Mouse (Mus musculus): ENCODE measurements at regions not wholly inside any gene's neighbourhood (a gene's known extent, or its start where the extent isn't known, plus 50 kb on each side); places are given as distances from the start of the nearest gene placed in this dataset.
A peak's percentile ranks its signal among the peaks of the same experiment; 100 is the strongest.

GRCm38 (mm10) chr12:25427911-25428642 lies 331.1 kb upstream of the Id2 start:
- no peaks in the 10 kb centered on the region for H3K9me3 ChIP-seq (ENCODE audit: control insufficient read depth, low read length)
- no peak overlapping the region for H3K4me3 ChIP-seq (ENCODE audit: low read depth, low read length)
- no peak for ATAC-seq (ENCODE audit: low read depth)
- H3K4me1 ChIP-seq (ENCODE audit: control insufficient read depth, insufficient read depth, low read length), result peaks cover 4% of the 10 kb centered on the region
- H3K4me2 ChIP-seq (ENCODE audit: low read depth, low read length), result no peak overlapping the region
- no peak overlapping the region for H3K9ac ChIP-seq (ENCODE audit: low read depth, low read length)
- DNase-seq (ENCODE audit: low spot score), result no peak
- no peaks in the 10 kb centered on the region for H3K27me3 ChIP-seq (replicated peaks; ENCODE audit: control insufficient read depth, insufficient read depth, low read length)
- no peaks in the 10 kb centered on the region for H3K36me3 ChIP-seq (ENCODE audit: control insufficient read depth, insufficient read depth, low read length)
- H3K27ac ChIP-seq (replicated peaks; ENCODE audit: low read depth, low read length), result peak overlapping the region; percentile 44; the same call in 1 of the 2 replicates
- WGBS, result 79% methylated on average over 11 of the region's 11 CpGs

GRCm38 (mm10) chr12:25417336-25417735 lies 320.4 kb upstream of the Id2 start:
- Histone ChIP-seq H3K9ac (ENCODE audit: low read depth, low read length) (no peak overlapping the region), H3K4me1 (ENCODE audit: control insufficient read depth, insufficient read depth, low read length) (peaks cover 3% of the 10 kb centered on the region), H3K27me3 (replicated peaks; ENCODE audit: control insufficient read depth, insufficient read depth, low read length) (no peaks in the 10 kb centered on the region), H3K4me2 (ENCODE audit: low read depth, low read length) (no peak overlapping the region), H3K9me3 (ENCODE audit: control insufficient read depth, low read length) (no peaks in the 10 kb centered on the region), H3K36me3 (ENCODE audit: control insufficient read depth, insufficient read depth, low read length) (no peaks in the 10 kb centered on the region), H3K27ac (replicated peaks; ENCODE audit: low read depth, low read length) (no peak overlapping the region), H3K4me3 (ENCODE audit: low read depth, low read length) (no peak overlapping the region)
- no peak for ATAC-seq (ENCODE audit: low read depth)
- 81% methylated on average over 4 of the region's 4 CpGs for WGBS
- no peak for DNase-seq (ENCODE audit: low spot score)

GRCm38 (mm10) chr12:25416571-25416970 lies 319.6 kb upstream of the Id2 start:
- no peak overlapping the region for H3K27ac ChIP-seq (replicated peaks; ENCODE audit: low read depth, low read length)
- H3K4me1 ChIP-seq (ENCODE audit: control insufficient read depth, insufficient read depth, low read length), result peaks cover 3% of the 10 kb centered on the region
- no peak overlapping the region for H3K9ac ChIP-seq (ENCODE audit: low read depth, low read length)
- no peak overlapping the region for H3K4me3 ChIP-seq (ENCODE audit: low read depth, low read length)
- H3K27me3 ChIP-seq (replicated peaks; ENCODE audit: control insufficient read depth, insufficient read depth, low read length), result no peaks in the 10 kb centered on the region
- DNase-seq (ENCODE audit: low spot score), result no peak
- H3K36me3 ChIP-seq (ENCODE audit: control insufficient read depth, insufficient read depth, low read length), result no peaks in the 10 kb centered on the region
- H3K4me2 ChIP-seq (ENCODE audit: low read depth, low read length), result no peak overlapping the region
- H3K9me3 ChIP-seq (ENCODE audit: control insufficient read depth, low read length), result no peaks in the 10 kb centered on the region
- ATAC-seq (ENCODE audit: low read depth), result no peak; the same call in 1 of the 2 replicates
- WGBS, result 71% methylated on average over 3 of the region's 3 CpGs

- ATAC-seq (ENCODE audit: low read depth) (no peak), DNase-seq (ENCODE audit: low spot score) (no peak)
- Histone ChIP-seq H3K27ac (replicated peaks; ENCODE audit: low read depth, low read length) (no peak overlapping the region), H3K9ac (ENCODE audit: low read depth, low read length) (no peak overlapping the region), H3K4me1 (ENCODE audit: control insufficient read depth, insufficient read depth, low read length) (peaks cover 3% of the 10 kb centered on the region), H3K36me3 (ENCODE audit: control insufficient read depth, insufficient read depth, low read length) (no peaks in the 10 kb centered on the region), H3K4me3 (ENCODE audit: low read depth, low read length) (no peak overlapping the region), H3K9me3 (ENCODE audit: control insufficient read depth, low read length) (no peaks in the 10 kb centered on the region), H3K4me2 (ENCODE audit: low read depth, low read length) (no peak overlapping the region), H3K27me3 (replicated peaks; ENCODE audit: control insufficient read depth, insufficient read depth, low read length) (no peaks in the 10 kb centered on the region)
- WGBS, result 33% methylated on average over 3 of the region's 3 CpGs
Observed at GRCm38 (mm10) chr12:25415641-25416040, 318.7 kb upstream of the Id2 start.

- no peaks in the 10 kb centered on the region for H3K9me3 ChIP-seq (ENCODE audit: control insufficient read depth, low read length)
- 21% methylated on average over 2 of the region's 2 CpGs for WGBS
- peaks cover 3% of the 10 kb centered on the region for H3K4me1 ChIP-seq (ENCODE audit: control insufficient read depth, insufficient read depth, low read length)
- H3K27me3 ChIP-seq (replicated peaks; ENCODE audit: control insufficient read depth, insufficient read depth, low read length), result no peaks in the 10 kb centered on the region
- no peaks in the 10 kb centered on the region for H3K36me3 ChIP-seq (ENCODE audit: control insufficient read depth, insufficient read depth, low read length)
- no peak overlapping the region for H3K4me3 ChIP-seq (ENCODE audit: low read depth, low read length)
- DNase-seq (ENCODE audit: low spot score) (peak; percentile 39), ATAC-seq (ENCODE audit: low read depth) (no peak)
- H3K4me2 ChIP-seq (ENCODE audit: low read depth, low read length), result no peak overlapping the region
- H3K27ac ChIP-seq (replicated peaks; ENCODE audit: low read depth, low read length), result no peak overlapping the region
- no peak overlapping the region for H3K9ac ChIP-seq (ENCODE audit: low read depth, low read length)
Observed at GRCm38 (mm10) chr12:25415232-25415631, 318.3 kb upstream of the Id2 start.

GRCm38 (mm10) chr12:25407301-25407700 lies 310.4 kb upstream of the Id2 start:
- no peak for DNase-seq (ENCODE audit: low spot score)
- Histone ChIP-seq H3K27ac (replicated peaks; ENCODE audit: low read depth, low read length) (no peak overlapping the region), H3K9ac (ENCODE audit: low read depth, low read length) (no peak overlapping the region), H3K9me3 (ENCODE audit: control insufficient read depth, low read length) (no peaks in the 10 kb centered on the region), H3K36me3 (ENCODE audit: control insufficient read depth, insufficient read depth, low read length) (no peaks in the 10 kb centered on the region), H3K27me3 (replicated peaks; ENCODE audit: control insufficient read depth, insufficient read depth, low read length) (no peaks in the 10 kb centered on the region), H3K4me1 (ENCODE audit: control insufficient read depth, insufficient read depth, low read length) (no peaks in the 10 kb centered on the region), H3K4me3 (ENCODE audit: low read depth, low read length) (no peak overlapping the region), H3K4me2 (ENCODE audit: low read depth, low read length) (no peak overlapping the region)
- ATAC-seq (ENCODE audit: low read depth), result no peak
- WGBS, result 91% methylated on average over 2 of the region's 2 CpGs

- WGBS, result 85% methylated on average over 5 of the region's 5 CpGs
- Histone ChIP-seq H3K9me3 (ENCODE audit: control insufficient read depth, low read length) (no peaks in the 10 kb centered on the region), H3K36me3 (ENCODE audit: control insufficient read depth, insufficient read depth, low read length) (no peaks in the 10 kb centered on the region), H3K4me2 (ENCODE audit: low read depth, low read length) (no peak overlapping the region), H3K4me3 (ENCODE audit: low read depth, low read length) (no peak overlapping the region), H3K27ac (replicated peaks; ENCODE audit: low read depth, low read length) (no peak overlapping the region), H3K27me3 (replicated peaks; ENCODE audit: control insufficient read depth, insufficient read depth, low read length) (no peaks in the 10 kb centered on the region), H3K4me1 (ENCODE audit: control insufficient read depth, insufficient read depth, low read length) (no peaks in the 10 kb centered on the region), H3K9ac (ENCODE audit: low read depth, low read length) (no peak overlapping the region)
- DNase-seq (ENCODE audit: low spot score), result no peak
- no peak for ATAC-seq (ENCODE audit: low read depth)
Observed at GRCm38 (mm10) chr12:25400326-25400725, 303.4 kb upstream of the Id2 start.

GRCm38 (mm10) chr12:25398726-25399125 lies 301.8 kb upstream of the Id2 start:
- DNase-seq (ENCODE audit: low spot score) (no peak), ATAC-seq (ENCODE audit: low read depth) (no peak)
- Histone ChIP-seq H3K27ac (replicated peaks; ENCODE audit: low read depth, low read length) (no peak overlapping the region), H3K36me3 (ENCODE audit: control insufficient read depth, insufficient read depth, low read length) (no peaks in the 10 kb centered on the region), H3K4me2 (ENCODE audit: low read depth, low read length) (no peak overlapping the region), H3K4me3 (ENCODE audit: low read depth, low read length) (no peak overlapping the region), H3K9ac (ENCODE audit: low read depth, low read length) (no peak overlapping the region), H3K27me3 (replicated peaks; ENCODE audit: control insufficient read depth, insufficient read depth, low read length) (no peaks in the 10 kb centered on the region), H3K4me1 (ENCODE audit: control insufficient read depth, insufficient read depth, low read length) (no peaks in the 10 kb centered on the region), H3K9me3 (ENCODE audit: control insufficient read depth, low read length) (no peaks in the 10 kb centered on the region)
- 65% methylated on average over 3 of the region's 3 CpGs for WGBS

GRCm38 (mm10) chr12:25394326-25394725 lies 297.4 kb upstream of the Id2 start:
- Histone ChIP-seq H3K9me3 (ENCODE audit: control insufficient read depth, low read length) (no peaks in the 10 kb centered on the region), H3K9ac (ENCODE audit: low read depth, low read length) (no peak overlapping the region), H3K36me3 (ENCODE audit: control insufficient read depth, insufficient read depth, low read length) (no peaks in the 10 kb centered on the region), H3K4me3 (ENCODE audit: low read depth, low read length) (no peak overlapping the region), H3K4me1 (ENCODE audit: control insufficient read depth, insufficient read depth, low read length) (no peaks in the 10 kb centered on the region), H3K4me2 (ENCODE audit: low read depth, low read length) (no peak overlapping the region), H3K27me3 (replicated peaks; ENCODE audit: control insufficient read depth, insufficient read depth, low read length) (no peaks in the 10 kb centered on the region), H3K27ac (replicated peaks; ENCODE audit: low read depth, low read length) (no peak overlapping the region)
- 92% methylated on average over 3 of the region's 3 CpGs for WGBS
- no peak for ATAC-seq (ENCODE audit: low read depth)
- no peak for DNase-seq (ENCODE audit: low spot score)

Measured in embryonic facial prominence, embryonic 14.5 days (tissue).